Mouse (Mus musculus) c-Kit-positive CD71-positive TER-119-negative erythroid progenitor cells, embryonic 14.5 days (primary cell): Measurements from ENCODE around the gene AC192777.2.
"Not testable (repeated sequence)": the region's sequence is repeated elsewhere in the genome, so short reads cannot be mapped to it uniquely, and the experiment has no call there.

Experiments used
- DNase-seq: peaks from one replicate; pipeline ENCODE4 v3.0.0-alpha.2; 2013; ENCODE audit warnings: low read depth

AC192777.2 gene

GRCm38 (mm10) chr17:40095150-40095549, at the start of gene AC192777.2:
AC192777.2 (plus strand) TSS chr17:40095450.
- DNase-seq = not testable (repeated sequence)

DNA sequence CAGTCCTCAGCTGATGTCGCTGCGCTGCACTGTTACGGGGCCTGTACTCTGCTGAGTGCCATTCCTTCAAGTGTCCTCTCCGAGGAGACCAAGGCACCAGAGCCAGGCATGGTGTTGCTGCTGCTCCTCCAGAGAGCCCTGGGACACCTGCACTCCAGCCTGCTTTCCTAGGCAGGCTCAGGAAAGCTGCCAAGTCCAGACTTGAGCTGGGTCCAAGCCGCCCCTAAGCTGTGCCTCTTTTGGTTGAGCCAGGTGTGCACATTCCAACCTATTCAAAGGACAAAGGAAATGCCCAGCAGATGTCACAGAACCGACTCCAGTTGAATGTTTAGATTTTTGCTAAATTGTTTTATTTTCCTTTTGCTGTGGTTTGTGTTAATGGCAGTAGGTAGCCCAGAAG, 20.9 kb downstream of the AC192777.2 start:
- DNase-seq = not testable (repeated sequence)

GRCm38 (mm10) chr17:40116877-40117276, 21.6 kb downstream of the AC192777.2 start:
- not testable (repeated sequence) for DNase-seq
